Mouse (Mus musculus): Measurements from ENCODE around the gene Slc6a6. TPM values are rescaled to one million over a fixed set of nuclear protein-coding genes. Genes with fewer than 3 reads are reported as not detected.

Gene Slc6a6
- 98.6 and 107 TPM in 2 replicates for polyA plus RNA-seq (2015; fragmentation: Nextera tagmentation; extraction: Ambion mirVana)

GRCm38 (mm10) chr6:91683602-91684473, at the start of gene Slc6a6:
Gene Slc6a6 (plus strand): TSS chr6:91684053.
- Histone ChIP-seq H3K36me3 (ENCODE audit: control insufficient read depth, insufficient read depth) (no peaks in the 10 kb centered on the region), H3K9ac (replicated peaks; ENCODE audit: low read depth, low read length) (peak within 1 kb of the TSS; percentile 97), H3K27me3 (replicated peaks; ENCODE audit: control insufficient read depth, insufficient read depth, low read length) (no peaks in the 10 kb centered on the region), H3K4me3 (replicated peaks; ENCODE audit: low read length) (peak within 1 kb of the TSS; percentile 93), H3K27ac (ENCODE audit: low read length) (peak within 1 kb of the TSS; percentile 97), H3K9me3 (ENCODE audit: control insufficient read depth, low read length) (no peaks in the 10 kb centered on the region), H3K4me2 (ENCODE audit: low read length) (peak within 1 kb of the TSS; percentile 89), H3K4me1 (replicated peaks; ENCODE audit: control insufficient read depth, insufficient read depth, low read length) (peaks cover 37% of the 10 kb centered on the region)
- WGBS = under 1% methylated on average over 69 of the region's 69 CpGs
- peak; percentile 88 for ATAC-seq

- H3K4me3 ChIP-seq (replicated peaks; ENCODE audit: low read length) = no peak overlapping the region
- no peak for ATAC-seq
- 76% methylated on average over 2 of the region's 2 CpGs for WGBS
These were observed 49.4 kb upstream of the Slc6a6 start for GRCm38 (mm10) chr6:91634417-91634816.

GRCm38 (mm10) chr6:91634876-91635275, 49.0 kb upstream of the Slc6a6 start:
- Histone ChIP-seq H3K4me3 (replicated peaks; ENCODE audit: low read length) (no peak overlapping the region), H3K27me3 (replicated peaks; ENCODE audit: control insufficient read depth, insufficient read depth, low read length) (no peaks in the 10 kb centered on the region), H3K27ac (ENCODE audit: low read length) (no peak overlapping the region), H3K36me3 (ENCODE audit: control insufficient read depth, insufficient read depth) (no peaks in the 10 kb centered on the region), H3K9me3 (ENCODE audit: control insufficient read depth, low read length) (no peaks in the 10 kb centered on the region), H3K4me2 (ENCODE audit: low read length) (no peak overlapping the region), H3K4me1 (replicated peaks; ENCODE audit: control insufficient read depth, insufficient read depth, low read length) (no peaks in the 10 kb centered on the region), H3K9ac (replicated peaks; ENCODE audit: low read depth, low read length) (no peak overlapping the region)
- 71% methylated on average over 2 of the region's 2 CpGs for WGBS
- ATAC-seq = no peak

More at GRCm38 (mm10) chr6:91634417-91634816, 49.4 kb upstream of the Slc6a6 start:
- Histone ChIP-seq H3K9ac (replicated peaks; ENCODE audit: low read depth, low read length) (no peak overlapping the region), H3K9me3 (ENCODE audit: control insufficient read depth, low read length) (no peaks in the 10 kb centered on the region), H3K27ac (ENCODE audit: low read length) (no peak overlapping the region), H3K36me3 (ENCODE audit: control insufficient read depth, insufficient read depth) (no peaks in the 10 kb centered on the region), H3K4me2 (ENCODE audit: low read length) (no peak overlapping the region), H3K27me3 (replicated peaks; ENCODE audit: control insufficient read depth, insufficient read depth, low read length) (no peaks in the 10 kb centered on the region), H3K4me1 (replicated peaks; ENCODE audit: control insufficient read depth, insufficient read depth, low read length) (no peaks in the 10 kb centered on the region)

GRCm38 (mm10) chr6:91638204-91638995, 45.5 kb upstream of the Slc6a6 start:
- Histone ChIP-seq H3K27ac (ENCODE audit: low read length) (no peak overlapping the region), H3K4me1 (replicated peaks; ENCODE audit: control insufficient read depth, insufficient read depth, low read length) (no peaks in the 10 kb centered on the region), H3K27me3 (replicated peaks; ENCODE audit: control insufficient read depth, insufficient read depth, low read length) (no peaks in the 10 kb centered on the region), H3K4me3 (replicated peaks; ENCODE audit: low read length) (no peak overlapping the region), H3K36me3 (ENCODE audit: control insufficient read depth, insufficient read depth) (no peaks in the 10 kb centered on the region), H3K9me3 (ENCODE audit: control insufficient read depth, low read length) (no peaks in the 10 kb centered on the region), H3K9ac (replicated peaks; ENCODE audit: low read depth, low read length) (no peak overlapping the region), H3K4me2 (ENCODE audit: low read length) (no peak overlapping the region)
- 32% methylated on average over 9 of the region's 9 CpGs for WGBS
- no peak for ATAC-seq

GRCm38 (mm10) chr6:91643011-91643410, 40.8 kb upstream of the Slc6a6 start:
- Histone ChIP-seq H3K4me3 (replicated peaks; ENCODE audit: low read length) (no peak overlapping the region), H3K9me3 (ENCODE audit: control insufficient read depth, low read length) (no peaks in the 10 kb centered on the region), H3K36me3 (ENCODE audit: control insufficient read depth, insufficient read depth) (no peaks in the 10 kb centered on the region), H3K4me2 (ENCODE audit: low read length) (no peak overlapping the region), H3K9ac (replicated peaks; ENCODE audit: low read depth, low read length) (no peak overlapping the region), H3K4me1 (replicated peaks; ENCODE audit: control insufficient read depth, insufficient read depth, low read length) (peaks cover 16% of the 10 kb centered on the region; the same call in 1 of the 2 replicates), H3K27ac (ENCODE audit: low read length) (no peak overlapping the region), H3K27me3 (replicated peaks; ENCODE audit: control insufficient read depth, insufficient read depth, low read length) (no peaks in the 10 kb centered on the region)
- no peak for ATAC-seq
- 74% methylated on average over 5 of the region's 5 CpGs for WGBS

GRCm38 (mm10) chr6:91643416-91643921, 40.4 kb upstream of the Slc6a6 start:
- Histone ChIP-seq H3K4me2 (ENCODE audit: low read length) (no peak overlapping the region), H3K4me3 (replicated peaks; ENCODE audit: low read length) (no peak overlapping the region), H3K9ac (replicated peaks; ENCODE audit: low read depth, low read length) (no peak overlapping the region), H3K27me3 (replicated peaks; ENCODE audit: control insufficient read depth, insufficient read depth, low read length) (no peaks in the 10 kb centered on the region), H3K36me3 (ENCODE audit: control insufficient read depth, insufficient read depth) (no peaks in the 10 kb centered on the region), H3K9me3 (ENCODE audit: control insufficient read depth, low read length) (no peaks in the 10 kb centered on the region), H3K4me1 (replicated peaks; ENCODE audit: control insufficient read depth, insufficient read depth, low read length) (peaks cover 16% of the 10 kb centered on the region; the same call in 1 of the 2 replicates), H3K27ac (ENCODE audit: low read length) (no peak overlapping the region)
- no peak for ATAC-seq
- 92% methylated on average over 2 of the region's 2 CpGs for WGBS

GRCm38 (mm10) chr6:91646019-91646418, 37.8 kb upstream of the Slc6a6 start:
- H3K9me3 ChIP-seq (ENCODE audit: control insufficient read depth, low read length) = no peaks in the 10 kb centered on the region
- H3K9ac ChIP-seq (replicated peaks; ENCODE audit: low read depth, low read length) = no peak overlapping the region
- no peak overlapping the region for H3K27ac ChIP-seq (ENCODE audit: low read length)
- H3K36me3 ChIP-seq (ENCODE audit: control insufficient read depth, insufficient read depth) = no peaks in the 10 kb centered on the region
- H3K27me3 ChIP-seq (replicated peaks; ENCODE audit: control insufficient read depth, insufficient read depth, low read length) = no peaks in the 10 kb centered on the region
- 17% methylated on average over 10 of the region's 10 CpGs for WGBS
- ATAC-seq = peak; percentile 74
- peaks cover 16% of the 10 kb centered on the region; the same call in 1 of the 2 replicates for H3K4me1 ChIP-seq (replicated peaks; ENCODE audit: control insufficient read depth, insufficient read depth, low read length)
- H3K4me3 ChIP-seq (replicated peaks; ENCODE audit: low read length) = no peak overlapping the region
- H3K4me2 ChIP-seq (ENCODE audit: low read length) = no peak overlapping the region

GRCm38 (mm10) chr6:91646822-91647221, 37.0 kb upstream of the Slc6a6 start:
- 73% methylated on average over 4 of the region's 4 CpGs for WGBS
- 0 out of 2 replicates have a peak, but pooled peaks have one; percentile 15 for ATAC-seq

GRCm38 (mm10) chr6:91647385-91647791, 36.5 kb upstream of the Slc6a6 start:
- Histone ChIP-seq H3K4me2 (ENCODE audit: low read length) (no peak overlapping the region), H3K9ac (replicated peaks; ENCODE audit: low read depth, low read length) (no peak overlapping the region), H3K36me3 (ENCODE audit: control insufficient read depth, insufficient read depth) (no peaks in the 10 kb centered on the region), H3K4me3 (replicated peaks; ENCODE audit: low read length) (no peak overlapping the region), H3K27me3 (replicated peaks; ENCODE audit: control insufficient read depth, insufficient read depth, low read length) (no peaks in the 10 kb centered on the region), H3K4me1 (replicated peaks; ENCODE audit: control insufficient read depth, insufficient read depth, low read length) (peaks cover 16% of the 10 kb centered on the region; the same call in 1 of the 2 replicates), H3K27ac (ENCODE audit: low read length) (no peak overlapping the region), H3K9me3 (ENCODE audit: control insufficient read depth, low read length) (no peaks in the 10 kb centered on the region)
- 55% methylated on average over 9 of the region's 9 CpGs for WGBS
- peak; percentile 52; the same call in 1 of the 2 replicates for ATAC-seq

More at GRCm38 (mm10) chr6:91646822-91647221, 37.0 kb upstream of the Slc6a6 start:
- Histone ChIP-seq H3K36me3 (ENCODE audit: control insufficient read depth, insufficient read depth) (no peaks in the 10 kb centered on the region), H3K4me1 (replicated peaks; ENCODE audit: control insufficient read depth, insufficient read depth, low read length) (peaks cover 16% of the 10 kb centered on the region; the same call in 1 of the 2 replicates), H3K27ac (ENCODE audit: low read length) (no peak overlapping the region), H3K27me3 (replicated peaks; ENCODE audit: control insufficient read depth, insufficient read depth, low read length) (no peaks in the 10 kb centered on the region), H3K9me3 (ENCODE audit: control insufficient read depth, low read length) (no peaks in the 10 kb centered on the region), H3K4me3 (replicated peaks; ENCODE audit: low read length) (no peak overlapping the region), H3K4me2 (ENCODE audit: low read length) (no peak overlapping the region), H3K9ac (replicated peaks; ENCODE audit: low read depth, low read length) (no peak overlapping the region)

Measured in forebrain, embryonic 16.5 days (tissue).